Mouse (Mus musculus) stomach, postnatal 0 days (tissue): Measurements from ENCODE around the gene Galnt9.

Experiments used
- CTCF ChIP-seq: IDR thresholded peaks from 2 replicates; pipeline ENCODE4 v1.5.1; 2016; ENCODE audit warnings: antibody characterized with exemption, low read depth, mild to moderate bottlenecking, moderate library complexity
- EP300 ChIP-seq: optimal IDR thresholded peaks from 2 replicates; pipeline ENCODE3; 2016; ENCODE audit warnings: antibody characterized with exemption

DNA sequence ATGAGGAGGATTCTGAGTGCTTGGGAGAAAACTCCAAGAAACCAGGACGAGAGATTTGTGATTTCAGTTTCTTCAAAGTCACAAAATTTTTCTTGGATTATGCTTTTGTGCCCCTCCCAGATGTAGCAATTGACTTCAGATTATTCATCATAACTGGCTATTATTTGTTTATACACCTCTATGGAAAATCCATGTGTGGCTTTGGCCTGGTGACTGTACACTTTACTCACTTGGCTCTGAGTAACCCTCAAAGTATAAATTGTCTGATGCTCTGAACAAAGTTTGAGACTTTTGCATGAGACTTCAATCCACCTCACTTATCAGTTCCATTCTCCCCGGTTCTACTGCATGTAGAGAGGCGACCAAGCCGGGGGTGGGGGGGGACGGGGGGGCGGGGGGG, 18.5 kb upstream of the Galnt9 start:
- TF ChIP-seq CTCF (no peak), EP300 (no peak)
